Mouse (Mus musculus): ENCODE results near the gene Tent4a.

Gene Tent4a

DNA sequence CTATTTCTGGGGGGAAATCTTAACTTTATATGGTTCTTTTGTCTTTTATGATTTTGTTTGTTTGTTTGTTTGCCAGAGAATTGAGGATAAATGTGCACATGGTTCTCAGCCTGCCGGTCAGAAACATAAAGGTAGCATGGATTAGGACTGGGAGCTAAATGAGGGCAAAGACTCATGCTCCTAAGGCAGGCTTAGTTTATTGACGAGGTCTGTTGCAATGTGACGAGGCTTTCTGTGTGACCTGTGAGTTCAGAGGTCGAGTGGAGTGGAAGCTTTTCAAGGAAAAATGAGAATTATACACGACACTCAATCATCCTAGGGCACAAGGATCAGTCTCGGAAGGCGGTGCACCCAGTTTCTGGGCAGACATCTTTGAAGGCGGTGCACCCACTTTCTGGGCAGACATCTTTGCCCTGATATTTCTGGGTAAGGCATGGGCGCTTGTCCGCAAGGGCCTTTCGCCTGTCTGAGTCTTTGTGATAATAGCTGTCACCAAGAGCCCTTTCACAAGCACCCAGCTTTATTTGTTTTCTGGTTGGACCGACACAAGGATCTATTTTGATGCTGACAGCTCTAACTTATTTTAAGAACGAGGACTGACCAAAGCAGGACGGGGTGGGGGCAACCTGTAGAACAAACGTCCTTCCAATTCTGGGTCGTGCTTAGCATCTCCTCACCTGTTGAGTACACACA lies 13.2 kb upstream of the Tent4a start:
- in situ Hi-C loops (cut with MboI, MseI): loop anchor here (25.0 kb wide), 1 partner anchor 265 kb away; the partner anchor contains the start of gene Med10

DNA sequence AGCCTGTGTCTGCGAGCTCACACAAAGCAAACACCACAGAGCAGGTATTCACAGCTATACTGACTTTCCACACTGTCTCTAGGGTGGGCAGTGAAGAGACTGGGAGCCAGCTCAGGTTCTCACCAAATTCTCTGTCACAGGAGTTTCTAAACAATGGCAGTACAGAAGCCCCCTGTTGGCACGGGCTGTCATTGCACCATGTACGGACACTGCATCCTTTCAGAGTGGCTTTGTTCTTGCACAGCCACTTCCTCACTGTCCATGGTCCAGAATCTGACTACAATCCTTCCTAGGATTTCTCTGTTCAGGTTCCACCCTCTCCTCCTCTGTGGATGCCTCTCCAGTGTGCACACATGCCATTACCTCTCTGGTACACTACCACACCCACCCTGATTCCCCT lies 10.6 kb upstream of the Tent4a start:
- in situ Hi-C loops (cut with MboI, MseI): loop anchor here (25.0 kb wide), 1 partner anchor 267 kb away; the partner anchor contains the start of gene Med10

DNA sequence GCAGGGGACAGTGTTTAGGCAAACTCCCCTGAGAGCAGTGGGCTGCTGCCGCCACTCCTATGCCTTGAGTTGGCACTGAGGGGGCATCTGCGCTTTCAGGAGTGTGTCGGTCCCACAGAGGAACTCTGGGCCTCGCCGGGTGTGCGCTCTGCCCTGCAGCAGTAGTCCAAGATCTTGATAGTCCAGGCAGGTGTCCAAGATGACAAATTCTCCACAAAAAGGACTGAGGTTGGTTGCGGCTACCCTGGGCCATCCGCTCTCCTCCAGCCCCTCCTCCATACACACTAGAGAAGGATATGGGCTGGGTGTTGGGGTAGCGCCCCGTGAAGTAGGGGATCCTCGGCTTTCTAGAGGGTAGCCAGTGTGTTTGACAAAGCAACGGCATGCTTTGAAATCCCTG lies 9.2 kb upstream of the Tent4a start:
- in situ Hi-C loops (cut with MboI, MseI): loop anchor here (25.0 kb wide), 1 partner anchor 269 kb away; the partner anchor contains the start of gene Med10

DNA sequence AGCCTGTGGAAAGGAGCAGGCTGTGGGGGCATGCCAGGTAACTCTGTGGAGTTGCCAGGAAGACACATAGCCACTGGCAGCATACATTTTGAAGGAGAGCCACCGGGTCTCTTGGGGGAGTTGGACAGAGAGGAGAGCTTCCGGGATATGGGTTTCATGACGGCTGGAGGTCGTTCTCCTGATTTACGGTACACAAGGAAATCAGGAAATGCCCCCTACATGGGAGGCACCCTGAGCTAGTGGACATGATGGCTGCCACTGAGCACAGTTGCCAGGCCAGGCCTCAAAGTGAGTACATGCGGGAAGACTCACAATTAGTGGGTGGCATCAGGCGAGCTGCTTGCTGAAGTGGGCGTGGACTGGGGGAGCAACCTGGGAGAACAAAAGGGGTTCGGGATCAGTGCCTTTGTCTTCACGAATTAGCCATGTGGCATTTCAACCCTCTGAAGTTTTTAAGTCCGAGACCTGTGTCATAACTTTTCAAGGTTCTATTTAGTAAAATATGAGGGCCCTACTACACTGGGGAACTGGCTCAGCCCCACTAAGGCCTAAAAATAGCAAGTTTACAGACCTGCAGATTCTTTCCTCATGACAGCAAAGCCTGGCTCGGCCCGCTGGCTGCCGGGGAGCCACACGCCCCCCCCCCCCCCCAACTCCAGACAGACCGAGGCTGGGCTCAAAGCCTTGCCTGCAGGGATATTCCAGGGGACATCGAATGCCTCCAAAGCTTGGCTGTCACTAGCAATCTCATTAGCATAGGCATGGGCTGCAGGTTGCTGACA lies 8.3 kb upstream of the Tent4a start:
- in situ Hi-C loops (cut with MboI, MseI): loop anchor here (25.0 kb wide), 1 partner anchor 270 kb away; the partner anchor contains the start of gene Med10

DNA sequence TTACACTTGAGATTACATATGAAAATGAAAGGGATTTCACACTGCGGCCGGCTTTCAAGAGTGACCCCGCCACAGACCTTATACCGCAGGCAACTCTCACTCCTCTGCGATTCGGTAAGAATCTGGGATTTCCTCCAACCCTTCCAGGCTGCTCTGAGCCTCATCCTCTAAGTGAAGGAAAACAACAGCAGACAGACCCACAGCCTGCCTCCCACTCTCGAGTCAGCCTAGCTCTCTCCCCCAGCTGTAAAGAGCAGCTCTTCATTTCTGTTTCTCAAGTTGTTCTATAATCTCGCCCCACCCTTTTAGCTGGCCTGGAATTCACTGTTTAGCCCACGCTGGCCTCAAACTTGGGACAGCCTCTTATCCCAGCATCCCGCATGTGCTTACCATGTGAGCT lies 7.4 kb upstream of the Tent4a start:
- in situ Hi-C loops (cut with MboI, MseI): loop anchor here (25.0 kb wide), 1 partner anchor 271 kb away; the partner anchor contains the start of gene Med10

DNA sequence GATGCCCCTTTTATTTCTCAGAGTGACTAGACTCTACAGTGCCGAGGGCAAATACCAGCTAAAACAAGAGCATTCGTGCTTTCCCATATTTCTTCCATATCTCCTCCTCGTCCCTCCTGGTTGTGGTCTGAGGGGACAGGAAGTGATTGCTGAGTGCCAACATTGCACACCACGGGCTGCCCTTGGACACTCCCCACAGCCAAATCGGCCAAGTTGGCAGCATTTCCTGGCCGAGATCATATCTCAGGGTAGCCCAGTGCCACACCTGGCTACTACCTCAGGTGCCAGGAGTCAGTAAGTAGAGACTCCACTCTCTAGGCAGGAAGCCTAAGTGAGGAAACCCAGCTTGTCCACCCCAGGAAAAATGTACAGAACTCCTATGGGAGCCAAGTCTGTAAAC lies 6.8 kb upstream of the Tent4a start:
- in situ Hi-C loops (cut with MboI, MseI): loop anchor here (25.0 kb wide), 1 partner anchor 271 kb away; the partner anchor contains the start of gene Med10

DNA sequence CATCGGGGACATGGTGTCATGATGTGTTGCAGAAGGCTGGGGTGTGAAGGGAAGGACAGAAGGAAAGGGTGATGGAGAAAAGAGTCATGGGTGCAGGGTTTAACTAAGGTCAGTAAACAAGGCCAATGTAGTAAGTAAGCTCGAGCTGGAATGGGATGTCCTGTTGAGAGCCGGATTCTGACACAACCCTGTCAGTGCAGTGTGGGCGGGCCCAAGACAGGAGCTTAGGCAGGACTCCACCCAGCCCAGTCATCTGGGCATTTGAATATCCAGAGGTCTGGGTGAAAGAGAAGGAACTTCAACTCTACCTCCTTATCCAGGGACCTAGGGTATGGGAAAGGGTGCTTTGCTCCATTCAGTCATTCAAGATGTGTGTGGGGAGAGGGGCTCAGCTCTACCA lies 3.9 kb upstream of the Tent4a start:
- in situ Hi-C loops (cut with MboI, MseI): loop anchor here (5.0 to 25.0 kb wide), 3 partner anchors 74 to 954 kb away; partner anchors contain the start of genes Fastkd3, Med10, Mtrr and Srd5a1

DNA sequence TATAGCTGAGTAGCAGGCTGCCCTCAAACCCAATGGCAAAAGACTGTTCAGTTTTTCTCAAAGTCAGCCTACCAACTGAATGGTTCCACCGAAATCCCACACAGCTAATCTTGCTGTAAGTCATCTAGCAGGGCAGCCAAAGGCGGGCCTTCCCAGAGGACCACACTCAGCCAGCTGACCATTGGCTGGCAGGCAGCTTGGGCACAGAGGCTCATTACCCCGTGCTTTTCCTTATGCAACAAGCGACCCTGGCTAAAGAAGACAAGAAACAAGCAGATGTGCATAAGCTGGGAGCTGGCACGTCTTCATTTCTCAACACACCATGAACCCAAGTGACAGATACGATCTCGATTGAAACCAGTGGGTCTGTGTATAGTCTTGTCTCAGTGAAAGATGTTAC lies 2.9 kb upstream of the Tent4a start:
- in situ Hi-C loops (cut with MboI, MseI): loop anchor here (5.0 to 25.0 kb wide), 3 partner anchors 75 to 953 kb away; partner anchors contain the start of genes Fastkd3, Med10, Mtrr and Srd5a1

DNA sequence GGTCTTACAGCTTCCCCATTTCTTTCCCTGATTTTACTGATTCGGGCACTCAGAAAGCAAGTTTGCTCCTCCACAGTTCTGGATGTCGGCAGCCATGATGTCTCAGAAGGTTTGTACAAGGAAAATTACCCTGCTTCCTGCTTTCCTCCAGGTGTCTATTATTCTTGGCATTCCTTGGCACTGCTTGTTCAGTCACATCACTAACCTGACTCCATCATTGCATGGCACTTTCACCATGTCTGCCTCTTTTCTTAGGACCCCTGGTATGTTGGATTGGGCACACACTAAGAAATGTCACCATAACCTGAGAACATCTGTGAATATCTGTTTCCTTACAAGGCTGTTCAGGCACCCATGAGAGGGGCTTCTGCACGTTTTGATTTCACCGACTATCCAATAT lies 1.6 kb upstream of the Tent4a start:
- in situ Hi-C loops (cut with MboI, MseI): loop anchor here (5.0 to 25.0 kb wide), 3 partner anchors 76 to 951 kb away; partner anchors contain the start of genes Fastkd3, Med10, Mtrr and Srd5a1

DNA sequence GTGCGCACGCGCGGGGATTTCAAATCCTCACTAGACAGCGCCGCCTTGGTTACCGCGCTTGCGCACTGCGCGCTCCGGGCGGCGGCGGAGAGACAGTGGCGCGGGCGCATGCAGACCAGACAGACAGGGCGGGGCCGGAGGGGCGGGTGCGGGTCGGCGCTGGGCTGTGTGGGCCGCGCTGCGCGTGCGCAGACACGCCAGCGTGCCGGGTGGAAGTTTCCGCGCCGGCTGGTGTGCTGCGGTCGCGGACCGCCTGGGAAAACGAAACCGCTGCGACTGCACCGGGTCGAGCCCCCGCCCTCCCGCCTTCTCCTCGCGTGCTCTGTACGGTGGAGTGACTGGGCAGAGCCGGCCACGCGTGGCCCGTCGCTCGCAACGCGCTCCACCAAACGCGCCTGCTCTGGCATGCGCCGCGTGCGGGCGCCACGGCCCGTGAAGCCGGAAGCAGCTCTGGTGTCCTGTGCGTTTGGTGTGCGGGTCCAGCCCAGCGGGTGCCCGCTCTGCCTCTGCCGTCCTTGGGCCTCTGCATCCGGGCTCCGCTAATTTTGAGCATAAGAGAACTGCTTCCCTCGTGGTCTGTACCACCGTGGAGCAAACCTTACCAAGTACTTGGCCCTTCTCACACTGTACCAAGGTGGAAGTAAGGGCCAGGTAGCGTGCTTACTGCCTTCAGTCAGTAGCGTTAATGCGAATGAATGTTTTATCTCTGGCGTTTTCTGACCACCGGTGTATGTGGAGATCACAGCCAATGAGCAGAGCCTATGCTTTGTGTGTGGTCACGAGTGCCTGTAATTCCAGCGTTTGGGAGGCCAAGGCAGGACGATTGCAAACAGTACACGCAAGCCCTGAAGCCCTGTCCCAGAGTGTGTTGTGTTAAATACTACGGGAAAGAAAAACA lies 486 bp upstream of the Tent4a start:
- in situ Hi-C loops (cut with MboI, MseI): loop anchor here (5.0 to 25.0 kb wide), 3 partner anchors 77 to 950 kb away; partner anchors contain the start of genes Fastkd3, Med10, Mtrr and Srd5a1

DNA sequence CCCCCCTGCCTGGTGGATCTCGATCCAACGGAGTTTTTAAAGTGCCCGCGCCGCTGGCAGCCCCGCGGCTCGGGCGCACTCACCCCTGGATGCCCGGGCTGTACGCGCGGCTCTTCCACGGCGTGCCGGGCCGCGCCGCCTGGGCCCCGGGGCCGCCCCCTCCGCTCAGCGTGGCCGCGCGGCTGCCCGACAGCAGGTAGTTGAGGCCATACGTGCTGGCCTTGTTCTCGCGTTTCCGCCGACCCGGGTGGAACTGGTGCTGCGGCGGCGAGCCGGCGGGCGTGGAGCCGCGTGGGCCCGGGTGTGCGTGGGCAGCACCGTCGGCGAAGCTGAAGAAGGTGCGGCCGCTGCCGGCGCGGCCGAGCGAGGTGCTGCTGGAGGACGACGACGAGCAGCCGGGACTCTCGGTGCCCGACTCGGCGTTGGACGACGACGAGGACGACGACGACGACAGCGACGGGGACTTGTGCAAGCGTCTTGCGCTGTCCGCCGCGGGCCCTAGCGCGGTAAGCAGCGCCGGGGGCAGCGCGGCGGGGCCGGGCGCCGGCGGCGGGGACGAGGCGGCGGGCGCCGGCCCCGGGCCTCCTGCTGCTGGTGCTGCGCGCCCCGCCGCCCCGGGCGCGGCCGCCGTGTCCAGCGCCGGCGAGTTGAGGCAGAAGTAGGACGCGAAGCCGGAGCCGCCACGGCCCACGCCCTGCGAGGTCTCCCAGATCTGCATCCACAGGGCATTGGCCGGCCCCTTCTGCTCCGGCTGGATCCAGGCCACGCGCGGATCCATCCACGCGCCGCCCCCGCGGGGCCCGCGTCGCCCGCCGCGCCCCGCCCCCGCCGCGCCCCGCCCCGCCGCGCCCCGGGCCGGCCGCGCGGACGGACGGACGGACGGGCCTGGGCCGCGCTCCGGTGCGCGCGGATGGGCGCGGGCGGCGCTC lies 748 bp downstream of the Tent4a start, which contains the start of gene Nsun2:
TSS of gene Nsun2 (plus strand) at position 342 of the 929 bp plus-strand sequence.
- in situ Hi-C loops (cut with MboI, MseI): loop anchor here (10.0 to 25.0 kb wide), 2 partner anchors 279 to 949 kb away; partner anchors contain the start of genes Fastkd3, Med10 and Mtrr

DNA sequence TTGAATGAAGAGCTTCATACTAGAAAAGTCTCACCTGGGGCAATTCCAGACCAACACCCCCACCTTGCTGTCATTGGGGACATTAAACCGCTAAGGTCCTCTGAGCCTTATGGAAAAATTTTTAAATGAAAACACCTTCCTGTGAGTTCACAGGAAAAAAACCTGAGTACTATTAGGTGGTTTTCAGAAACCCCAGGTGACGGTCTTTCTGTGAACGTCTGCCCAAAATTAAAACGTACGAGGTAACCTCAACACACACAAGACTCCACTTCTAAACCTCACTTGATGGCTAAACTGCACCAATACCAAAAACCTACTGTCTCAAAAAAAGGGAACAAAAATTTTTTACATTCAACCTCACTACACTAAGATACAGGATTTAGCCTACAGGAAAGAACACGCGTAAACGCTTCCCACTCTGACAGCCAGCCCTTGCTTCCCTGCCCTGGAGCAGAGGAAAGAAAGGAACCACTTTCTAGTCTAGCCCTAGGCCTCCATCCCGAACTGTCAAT lies 1.5 kb downstream of the Tent4a start:
- in situ Hi-C loops (cut with MboI, MseI): loop anchor here (10.0 to 25.0 kb wide), 2 partner anchors 279 to 948 kb away; partner anchors contain the start of genes Fastkd3, Med10 and Mtrr

DNA sequence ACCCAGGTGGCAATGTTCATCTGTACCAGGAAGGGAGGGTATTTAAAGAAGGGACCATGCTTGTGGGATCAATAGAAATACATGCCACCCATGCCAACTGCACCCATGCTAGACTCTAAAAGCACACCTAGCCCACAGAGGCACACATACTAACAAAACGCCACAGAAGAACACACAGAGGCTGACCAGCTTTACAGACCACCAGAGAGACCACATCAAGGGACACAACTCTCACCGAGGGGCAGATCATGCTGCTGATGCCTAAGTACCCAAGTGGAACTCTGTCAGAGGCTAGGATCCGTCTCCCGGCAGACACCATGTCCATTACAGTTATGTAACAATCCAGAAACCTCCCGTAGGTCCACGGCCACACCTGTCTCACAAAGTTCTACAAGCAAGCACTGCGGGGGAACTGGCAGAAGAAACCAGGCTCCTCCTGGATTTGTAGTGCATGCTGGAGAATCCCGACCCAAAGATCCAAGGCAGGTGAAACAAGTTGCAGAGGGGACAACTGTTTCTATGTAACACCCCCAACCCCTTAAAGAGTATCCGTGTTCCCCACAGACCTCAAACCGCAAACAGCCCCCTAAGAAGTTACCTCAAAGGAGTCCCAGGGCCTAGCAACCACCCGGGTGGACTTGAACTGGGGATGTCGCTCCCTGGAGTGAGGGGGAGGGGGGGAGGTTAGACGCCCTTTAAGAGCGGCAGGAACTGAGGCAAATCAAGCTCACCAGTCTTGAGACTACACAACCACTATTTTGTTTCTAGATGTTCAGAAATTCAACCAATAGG lies 2.1 kb downstream of the Tent4a start:
- in situ Hi-C loops (cut with MboI, MseI): loop anchor here (10.0 to 25.0 kb wide), 2 partner anchors 280 to 947 kb away; partner anchors contain the start of genes Fastkd3, Med10 and Mtrr

DNA sequence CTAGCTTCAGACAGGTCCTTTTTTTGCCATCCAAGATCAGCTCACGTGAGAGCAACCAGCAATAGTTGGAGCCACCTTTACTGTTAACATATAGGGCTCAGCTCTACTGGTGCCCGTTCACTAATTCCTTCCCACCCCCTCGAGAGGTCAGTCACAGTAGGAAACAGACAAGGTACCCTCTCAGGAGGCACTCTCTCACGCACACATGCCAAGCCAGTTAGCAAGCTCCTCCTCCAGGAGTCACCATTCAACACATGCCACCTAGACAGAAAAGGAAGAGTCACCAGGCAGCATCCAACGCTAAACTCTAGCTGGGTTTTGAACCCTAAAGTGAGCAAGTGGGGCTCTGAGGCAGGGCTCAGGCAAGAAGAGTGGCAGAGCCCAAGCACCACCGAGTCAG lies 3.0 kb downstream of the Tent4a start:
- in situ Hi-C loops (cut with MboI, MseI): loop anchor here (10.0 to 25.0 kb wide), 2 partner anchors 281 to 947 kb away; partner anchors contain the start of genes Fastkd3, Med10 and Mtrr

DNA sequence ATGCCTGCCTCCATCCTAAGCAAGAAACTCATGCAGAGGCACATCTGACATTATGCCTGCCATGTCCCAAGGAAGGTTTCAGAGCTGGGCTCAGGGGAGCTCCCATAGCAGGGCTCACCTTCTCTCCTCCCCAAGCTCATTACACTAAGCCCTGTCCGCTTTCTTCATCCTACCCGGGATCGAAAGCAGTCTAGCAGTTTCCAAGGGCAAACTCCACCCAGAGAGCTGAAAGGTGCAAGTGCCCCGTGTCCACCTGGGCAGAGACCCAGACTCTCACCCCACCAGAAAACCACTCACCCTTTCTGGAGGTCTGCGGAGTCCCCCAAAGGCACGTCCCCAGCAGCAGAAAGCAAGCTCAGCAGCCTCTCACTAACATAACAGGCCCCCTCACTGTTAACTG lies 3.5 kb downstream of the Tent4a start:
- in situ Hi-C loops (cut with MboI, MseI): loop anchor here (10.0 to 25.0 kb wide), 2 partner anchors 281 to 946 kb away; partner anchors contain the start of genes Fastkd3, Med10 and Mtrr

DNA sequence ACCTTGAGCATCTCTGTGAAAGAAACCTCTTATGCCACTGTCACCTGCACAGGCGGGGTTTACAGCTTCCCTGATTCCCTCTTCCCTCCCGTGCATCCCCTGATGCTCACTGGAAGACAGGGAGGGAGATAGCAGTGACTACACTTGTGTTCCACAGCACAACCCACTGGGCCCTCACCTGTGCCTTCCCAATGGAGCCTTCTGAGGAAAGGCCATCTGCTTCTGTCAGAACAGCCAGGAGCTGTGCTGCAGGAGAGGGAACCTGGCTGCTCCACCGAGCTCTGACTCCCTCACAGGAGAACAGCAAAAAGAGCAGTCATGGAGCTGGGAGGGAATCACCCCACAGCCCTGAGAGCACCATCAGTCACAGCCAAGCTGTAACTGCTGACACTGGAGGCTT lies 4.3 kb downstream of the Tent4a start:
- in situ Hi-C loops (cut with MboI, MseI): loop anchor here (10.0 to 25.0 kb wide), 2 partner anchors 282 to 945 kb away; partner anchors contain the start of genes Fastkd3, Med10 and Mtrr

DNA sequence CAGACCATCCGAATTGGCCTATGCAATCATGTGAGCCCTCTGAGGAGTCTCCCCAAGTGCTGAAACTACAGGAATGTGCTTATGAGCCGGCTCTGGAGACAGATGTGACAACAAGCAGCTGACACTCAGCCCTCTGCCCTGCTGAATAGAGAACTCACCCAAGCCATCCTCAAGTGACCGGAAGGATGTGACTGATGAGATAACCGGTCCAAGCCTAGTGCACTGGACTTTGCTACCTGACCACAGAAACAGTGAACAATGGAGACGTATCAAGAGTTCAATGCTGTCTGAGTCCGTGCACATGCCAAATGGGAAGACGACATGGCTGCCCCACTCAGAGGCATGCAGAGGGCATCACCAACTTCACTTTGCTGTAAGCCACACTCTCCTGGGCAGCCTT lies 5.9 kb downstream of the Tent4a start:
- in situ Hi-C loops (cut with MboI, MseI): loop anchor here (25.0 kb wide), 1 partner anchor 284 kb away; the partner anchor contains the start of gene Med10

DNA sequence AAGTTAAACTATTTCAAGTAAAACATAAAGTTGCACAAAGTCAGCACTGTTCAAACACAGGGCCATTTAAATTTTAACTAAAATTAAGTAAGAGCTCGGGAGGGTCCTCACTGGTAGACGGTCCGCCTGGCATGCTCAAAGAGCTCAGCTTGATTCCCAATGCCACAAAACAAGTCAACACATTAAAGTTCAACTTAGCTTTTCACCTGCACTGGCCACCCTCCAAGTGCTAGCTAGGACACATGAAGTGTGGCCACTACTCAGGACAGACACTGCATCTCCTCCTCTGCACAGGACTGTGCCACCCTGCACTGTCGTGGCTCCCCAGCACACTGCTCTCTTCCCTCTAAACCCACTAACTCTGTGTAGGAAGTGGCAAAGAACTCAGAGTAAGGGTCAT lies 8.6 kb downstream of the Tent4a start:
- in situ Hi-C loops (cut with MboI, MseI): loop anchor here (25.0 kb wide), 1 partner anchor 286 kb away; the partner anchor contains the start of gene Med10

Data from regulatory T cell (primary cell).